Mouse (Mus musculus): ENCODE measurements around the gene Ctsa.

DNA sequence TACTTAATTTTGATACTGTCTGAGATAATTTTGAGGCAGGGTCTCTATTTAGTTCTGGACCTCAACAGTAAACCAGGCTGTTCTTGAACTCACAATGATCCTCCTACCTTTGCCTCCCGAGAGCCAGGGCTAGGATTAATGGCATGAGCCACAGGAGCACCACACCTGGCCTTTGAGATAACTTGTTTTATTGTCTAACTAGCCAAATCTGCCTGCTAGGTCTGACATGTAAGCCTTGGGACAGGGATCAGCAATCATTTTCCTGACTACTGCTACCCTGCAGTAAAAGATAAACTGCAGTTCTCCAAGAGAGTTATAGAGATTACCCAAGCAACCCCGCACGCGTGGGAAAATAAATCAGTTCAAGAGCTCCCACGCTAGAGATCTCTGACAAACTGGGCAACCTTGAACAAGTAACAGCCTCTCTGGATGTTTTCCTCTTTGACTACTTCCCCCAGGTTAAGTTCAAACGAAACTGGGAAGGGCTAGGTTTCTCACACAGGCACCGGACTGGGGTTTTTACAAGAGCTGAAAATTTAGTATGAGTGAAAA, 47.7 kb upstream of the Ctsa start:
- TF ChIP-seq CTCF (IDR thresholded peaks at IDR 0.05; ENCODE audit: control insufficient read depth, insufficient read depth, insufficient replicate concordance, low read depth, low read length) (no peak), POLR2A (IDR thresholded peaks at IDR 0.05; ENCODE audit: control insufficient read depth, low read depth, low read length) (no peak)
